Mouse (Mus musculus) testis, adult 2 months (tissue): ENCODE data around the gene Ccdc86. TPM values are rescaled to one million over a fixed set of nuclear protein-coding genes. Genes with fewer than 3 reads are reported as not detected.

Experiments
- H3K27ac ChIP-seq: fragments of 200-500 bp; 2 replicates; pipeline ENCODE4 v1.5.1; 2012; ENCODE audit warnings: low read depth, low read length; ENCODE audit not compliant: control insufficient read depth, insufficient read depth
- H3K27me3 ChIP-seq: fragments of 200-500 bp; 2 replicates; pipeline ENCODE4 v1.6.1; 2012; ENCODE audit warnings: mild to moderate bottlenecking, low read length, moderate library complexity; ENCODE audit not compliant: control insufficient read depth, insufficient read depth
- H3K36me3 ChIP-seq: fragments of 200-500 bp; 2 replicates; pipeline ENCODE4 v1.6.1; 2012; ENCODE audit warnings: mild to moderate bottlenecking, low read length; ENCODE audit not compliant: control insufficient read depth, insufficient read depth
- H3K4me1 ChIP-seq: fragments of 200-500 bp; 2 replicates; pipeline ENCODE4 v1.6.1; 2012; ENCODE audit warnings: low read length; ENCODE audit not compliant: control insufficient read depth, insufficient read depth
- H3K4me3 ChIP-seq: fragments of 200-500 bp; 2 replicates; pipeline ENCODE4 v1.5.1; 2012; ENCODE audit warnings: low read depth, mild to moderate bottlenecking, low read length, moderate library complexity, mixed read lengths; ENCODE audit not compliant: control insufficient read depth
- CTCF ChIP-seq: fragments of 200-500 bp; IDR thresholded peaks from 2 replicates; pipeline ENCODE4 v1.5.1; 2012; ENCODE audit warnings: low read depth, mild to moderate bottlenecking, inconsistent platforms, low read length, moderate library complexity; ENCODE audit not compliant: control insufficient read depth, insufficient read depth, insufficient replicate concordance
- POLR2A ChIP-seq: fragments of 200-500 bp; IDR thresholded peaks from 2 replicates; pipeline ENCODE4 v1.6.1; 2012; ENCODE audit warnings: low read depth, mild to moderate bottlenecking, inconsistent platforms, low read length, moderate library complexity; ENCODE audit not compliant: control insufficient read depth
- polyA plus RNA-seq: library from polyadenylated mRNA; depleted of rRNA; stranded (reverse); fragments of >200 nt; gene quantifications from 2 replicates; pipeline ENCODE4 v1.2.3, GENCODE M21; 2012

The Ccdc86 gene
- polyA plus RNA-seq, 1 experiment, result 13.5 TPM

GRCm38 (mm10) chr19:10980210-10980609, 31.1 kb upstream of the Ccdc86 start:
- Histone ChIP-seq H3K27ac (no peak overlapping the region), H3K27me3 (no peaks in the 10 kb centered on the region), H3K4me1 (peaks cover 3% of the 10 kb centered on the region; the same call in 1 of the 2 replicates), H3K36me3 (no peaks in the 10 kb centered on the region), H3K4me3 (no peak overlapping the region)
- TF ChIP-seq CTCF (no peak), POLR2A (no peak)

GRCm38 (mm10) chr19:10979184-10980168, 30.4 kb upstream of the Ccdc86 start:
- Histone ChIP-seq H3K27ac (peak overlapping the region; percentile 71), H3K4me1 (peaks cover 3% of the 10 kb centered on the region; the same call in 1 of the 2 replicates), H3K27me3 (no peaks in the 10 kb centered on the region), H3K36me3 (no peaks in the 10 kb centered on the region), H3K4me3 (no peak overlapping the region)
- TF ChIP-seq POLR2A (no peak), CTCF (peak; percentile 48; the same call in 1 of the 2 replicates)

- no peak overlapping the region for H3K4me3 ChIP-seq
- H3K36me3 ChIP-seq, result no peaks in the 10 kb centered on the region
- peaks cover 3% of the 10 kb centered on the region; the same call in 1 of the 2 replicates for H3K4me1 ChIP-seq
- no peak for TF ChIP-seq POLR2A
- TF ChIP-seq CTCF, result peak; percentile 9; the same call in 1 of the 2 replicates
- H3K27me3 ChIP-seq, result no peaks in the 10 kb centered on the region
- H3K27ac ChIP-seq, result no peak overlapping the region
Measured at GRCm38 (mm10) chr19:10976318-10976717, 27.3 kb upstream of the Ccdc86 start.

GRCm38 (mm10) chr19:10975187-10975586, 26.1 kb upstream of the Ccdc86 start:
- no peaks in the 10 kb centered on the region for H3K36me3 ChIP-seq
- no peak overlapping the region for H3K4me3 ChIP-seq
- H3K27me3 ChIP-seq, result no peaks in the 10 kb centered on the region
- H3K27ac ChIP-seq, result peak overlapping the region; percentile 16; the same call in 1 of the 2 replicates
- H3K4me1 ChIP-seq, result peaks cover 3% of the 10 kb centered on the region; the same call in 1 of the 2 replicates
- TF ChIP-seq POLR2A, result no peak
- TF ChIP-seq CTCF, result no peak

GRCm38 (mm10) chr19:10974238-10974865, 25.3 kb upstream of the Ccdc86 start, which contains the start of gene Ms4a10:
Ms4a10 (minus strand) TSS chr19:10974670.
- H3K36me3 ChIP-seq, result no peaks in the 10 kb centered on the region
- TF ChIP-seq CTCF, result no peak
- TF ChIP-seq POLR2A, result no peak
- no peaks in the 10 kb centered on the region for H3K27me3 ChIP-seq
- no peaks in the 10 kb centered on the region for H3K4me1 ChIP-seq
- no peak within 1 kb of the TSS for H3K4me3 ChIP-seq
- peak within 1 kb of the TSS; percentile 47 for H3K27ac ChIP-seq

GRCm38 (mm10) chr19:10973187-10973586, 24.1 kb upstream of the Ccdc86 start:
- Histone ChIP-seq H3K27ac (no peak overlapping the region), H3K36me3 (no peaks in the 10 kb centered on the region), H3K4me1 (no peaks in the 10 kb centered on the region), H3K27me3 (no peaks in the 10 kb centered on the region), H3K4me3 (no peak overlapping the region)
- TF ChIP-seq CTCF (no peak), POLR2A (no peak)

DNA sequence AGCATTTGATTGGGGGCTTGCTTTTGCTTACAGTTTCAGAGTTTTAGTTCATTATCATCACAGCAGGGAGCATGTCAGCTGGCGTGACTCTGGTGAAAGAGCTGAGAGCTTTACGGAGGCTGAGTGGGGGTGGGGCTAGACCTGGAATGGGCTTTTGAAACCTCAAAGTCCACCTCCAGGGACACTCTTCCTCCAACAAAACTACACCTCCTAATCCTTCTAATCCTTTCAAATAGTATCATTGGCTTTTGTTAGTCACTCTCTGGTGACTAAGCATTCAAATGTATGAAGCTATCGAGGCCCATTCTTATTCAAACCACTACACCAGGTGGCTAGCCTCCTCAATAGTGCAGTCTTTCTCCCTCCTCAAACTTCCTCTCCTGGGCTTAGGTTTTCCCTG, 23.6 kb upstream of the Ccdc86 start:
- Histone ChIP-seq H3K27me3 (no peaks in the 10 kb centered on the region), H3K36me3 (no peaks in the 10 kb centered on the region), H3K4me3 (no peak overlapping the region), H3K4me1 (no peaks in the 10 kb centered on the region), H3K27ac (no peak overlapping the region)
- TF ChIP-seq POLR2A (no peak), CTCF (no peak)
